Mouse (Mus musculus) megakaryocyte, embryonic 14.5 days (primary cell): ENCODE measurements around the gene Zc2hc1c.

Experiments
- FLI1 ChIP-seq: IDR thresholded peaks from 2 replicates; pipeline ENCODE4 v1.6.1; 2012; ENCODE audit warnings: low read length, inconsistent platforms, mixed read lengths
- GATA1 ChIP-seq: IDR thresholded peaks from 3 replicates; pipeline ENCODE4 v1.6.1; 2012; ENCODE audit warnings: mixed read lengths, low read length, inconsistent platforms, borderline replicate concordance

GRCm38 (mm10) chr12:85346374-85346773 is 58.0 kb downstream of the Zc2hc1c start:
- TF ChIP-seq GATA1 = no peak
- TF ChIP-seq FLI1 = no peak
